Mouse (Mus musculus) midbrain, embryonic 16.5 days (tissue): ENCODE data around the gene Fam162b. TPM values are rescaled to one million over a fixed set of nuclear protein-coding genes. Genes with fewer than 3 reads are reported as not detected.

Source experiments
- ATAC-seq: fragments of 200-750 bp; cut with Nextera tagmentation; 2 replicates; pipeline ENCODE4 v1.8.0; 2017; ENCODE audit warnings: moderate TSS enrichment
- H3K27ac ChIP-seq: fragments of 300-500 bp; sonication (generic); 2 replicates; pipeline ENCODE4 v1.5.1; 2014; ENCODE audit warnings: mild to moderate bottlenecking, low read length, mixed read lengths
- H3K27me3 ChIP-seq: fragments of 300-500 bp; sonication (generic); 2 replicates; pipeline ENCODE4 v1.6.1; 2014; ENCODE audit warnings: low read depth, low read length, mixed read lengths; ENCODE audit not compliant: control insufficient read depth, insufficient read depth
- H3K36me3 ChIP-seq: fragments of 300-500 bp; sonication (generic); 2 replicates; pipeline ENCODE4 v1.6.1; 2014; ENCODE audit warnings: mild to moderate bottlenecking, low read length, moderate library complexity, mixed read lengths; ENCODE audit not compliant: control insufficient read depth, insufficient read depth
- H3K4me1 ChIP-seq: fragments of 300-500 bp; sonication (generic); 2 replicates; pipeline ENCODE4 v1.6.1; 2014; ENCODE audit warnings: mild to moderate bottlenecking, low read length, mixed read lengths; ENCODE audit not compliant: control insufficient read depth, insufficient read depth
- H3K4me2 ChIP-seq: fragments of 300-500 bp; sonication (generic); 2 replicates; pipeline ENCODE4 v1.6.1; 2014; ENCODE audit warnings: mild to moderate bottlenecking, low read length, mixed read lengths
- H3K4me3 ChIP-seq: fragments of 300-500 bp; sonication (generic); 2 replicates; pipeline ENCODE4 v1.5.1; 2014; ENCODE audit warnings: low read depth, mild to moderate bottlenecking, low read length, moderate library complexity, mixed read lengths
- H3K9ac ChIP-seq: fragments of 300-500 bp; sonication (generic); 2 replicates; pipeline ENCODE4 v1.6.1; 2014; ENCODE audit warnings: low read depth, low read length, mixed read lengths
- H3K9me3 ChIP-seq: fragments of 300-500 bp; sonication (generic); replicated peaks from 2 replicates; pipeline ENCODE4 v1.6.1; 2014; ENCODE audit warnings: mild to moderate bottlenecking, low read length, mixed read lengths; ENCODE audit not compliant: control insufficient read depth, poor library complexity, severe bottlenecking
- WGBS: fragments of 180-500 bp; shearing (Covaris S2); extraction: QIAGEN DNeasy Blood & Tissue Kit; methylation state at CpG from one replicate; pipeline ENCODE4 v1.1.7; 2014; 5-methylcytosine and 5-hydroxymethylcytosine counted together
- polyA plus RNA-seq: library from polyadenylated mRNA; unstranded; fragments of >200 nt; fragmentation: Nextera tagmentation; extraction: Ambion mirVana; gene quantifications from 2 replicates; pipeline ENCODE4 v1.2.1, GENCODE M21; 2015

Gene Fam162b
- 1.0 and 2.7 TPM in 2 replicates for polyA plus RNA-seq

- under 1% methylated on average over 19 of the region's 19 CpGs for WGBS
- Histone ChIP-seq H3K9ac (no peak within 1 kb of the TSS), H3K4me2 (peak within 1 kb of the TSS; percentile 67), H3K4me3 (peak within 1 kb of the TSS; percentile 31), H3K36me3 (no peaks in the 10 kb centered on the region), H3K4me1 (peaks cover 5% of the 10 kb centered on the region; the same call in 1 of the 2 replicates), H3K27ac (no peak within 1 kb of the TSS), H3K27me3 (peaks cover 2% of the 10 kb centered on the region; the same call in 1 of the 2 replicates), H3K9me3 (no peaks in the 10 kb centered on the region)
- peak; percentile 39; the same call in 1 of the 2 replicates for ATAC-seq
Observed at GRCm38 (mm10) chr10:51590139-51590574, at the start of gene Fam162b. Fam162b (minus strand) TSS chr10:51590517.

GRCm38 (mm10) chr10:51631411-51632136, 41.3 kb upstream of the Fam162b start, which contains the start of gene Gprc6a:
Gprc6a (minus strand) TSS chr10:51631461.
- H3K4me3 ChIP-seq: no peak within 1 kb of the TSS
- ATAC-seq: no peak
- H3K27me3 ChIP-seq: no peaks in the 10 kb centered on the region
- no peaks in the 10 kb centered on the region for H3K36me3 ChIP-seq
- no peak within 1 kb of the TSS for H3K4me2 ChIP-seq
- H3K9ac ChIP-seq: no peak within 1 kb of the TSS
- no peak within 1 kb of the TSS for H3K27ac ChIP-seq
- no peaks in the 10 kb centered on the region for H3K4me1 ChIP-seq
- no peaks in the 10 kb centered on the region for H3K9me3 ChIP-seq
- 60% methylated on average over 8 of the region's 8 CpGs for WGBS

- no peaks in the 10 kb centered on the region for H3K4me1 ChIP-seq
- no peaks in the 10 kb centered on the region for H3K27me3 ChIP-seq
- H3K4me2 ChIP-seq: no peak overlapping the region
- 93% methylated on average over 3 of the region's 3 CpGs for WGBS
- H3K9ac ChIP-seq: no peak overlapping the region
- H3K36me3 ChIP-seq: no peaks in the 10 kb centered on the region
- H3K4me3 ChIP-seq: no peak overlapping the region
- H3K27ac ChIP-seq: no peak overlapping the region
- no peak for ATAC-seq
- no peaks in the 10 kb centered on the region for H3K9me3 ChIP-seq
Observed at GRCm38 (mm10) chr10:51621193-51621592, 30.9 kb upstream of the Fam162b start.

- H3K4me1 ChIP-seq: no peaks in the 10 kb centered on the region
- WGBS: 56% methylated on average over 7 of the region's 7 CpGs
- H3K36me3 ChIP-seq: no peaks in the 10 kb centered on the region
- no peak for ATAC-seq
- H3K4me3 ChIP-seq: no peak overlapping the region
- H3K27ac ChIP-seq: no peak overlapping the region
- no peaks in the 10 kb centered on the region for H3K27me3 ChIP-seq
- H3K9ac ChIP-seq: no peak overlapping the region
- no peak overlapping the region for H3K4me2 ChIP-seq
- H3K9me3 ChIP-seq: no peaks in the 10 kb centered on the region
Observed at GRCm38 (mm10) chr10:51620126-51620525, 29.8 kb upstream of the Fam162b start.

GRCm38 (mm10) chr10:51618538-51618937, 28.2 kb upstream of the Fam162b start:
- no peak for ATAC-seq
- Histone ChIP-seq H3K27me3 (no peaks in the 10 kb centered on the region), H3K9me3 (no peaks in the 10 kb centered on the region), H3K4me2 (no peak overlapping the region), H3K27ac (no peak overlapping the region), H3K36me3 (no peaks in the 10 kb centered on the region), H3K4me3 (no peak overlapping the region), H3K9ac (no peak overlapping the region), H3K4me1 (no peaks in the 10 kb centered on the region)
- WGBS: 79% methylated on average over 2 of the region's 2 CpGs

- no peak overlapping the region for H3K4me3 ChIP-seq
- no peak for ATAC-seq
- WGBS: 78% methylated on average over 11 of the region's 11 CpGs
- no peaks in the 10 kb centered on the region for H3K36me3 ChIP-seq
- H3K9me3 ChIP-seq: no peaks in the 10 kb centered on the region
- no peak overlapping the region for H3K9ac ChIP-seq
- no peaks in the 10 kb centered on the region for H3K27me3 ChIP-seq
- no peaks in the 10 kb centered on the region for H3K4me1 ChIP-seq
- no peak overlapping the region for H3K4me2 ChIP-seq
- H3K27ac ChIP-seq: no peak overlapping the region
Observed at GRCm38 (mm10) chr10:51614826-51615590, 24.7 kb upstream of the Fam162b start.

- Histone ChIP-seq H3K4me1 (no peaks in the 10 kb centered on the region), H3K4me2 (no peak overlapping the region), H3K27ac (no peak overlapping the region), H3K9me3 (no peaks in the 10 kb centered on the region), H3K9ac (no peak overlapping the region), H3K36me3 (no peaks in the 10 kb centered on the region), H3K27me3 (no peaks in the 10 kb centered on the region), H3K4me3 (no peak overlapping the region)
- ATAC-seq: no peak
- 68% methylated on average over 3 of the region's 3 CpGs for WGBS
Observed at GRCm38 (mm10) chr10:51613421-51613820, 23.1 kb upstream of the Fam162b start.

GRCm38 (mm10) chr10:51611969-51612682, 21.8 kb upstream of the Fam162b start:
- Histone ChIP-seq H3K4me2 (no peak overlapping the region), H3K4me3 (no peak overlapping the region), H3K27me3 (no peaks in the 10 kb centered on the region), H3K4me1 (no peaks in the 10 kb centered on the region), H3K9ac (no peak overlapping the region), H3K27ac (no peak overlapping the region), H3K9me3 (no peaks in the 10 kb centered on the region), H3K36me3 (no peaks in the 10 kb centered on the region)
- no peak for ATAC-seq
- 84% methylated on average over 9 of the region's 9 CpGs for WGBS
